Comparison of ENCODE assay signal across 17 mouse cellular contexts in genomic region chr12:117203506-117203905, GRCm38 (mm10).
DNase-seq lines count a peak whose midpoint lies in the region; ATAC-seq and TF ChIP-seq lines count a peak whose summit lies in the region.
"Had no signal": no experiment of that assay in that cellular context is flagged by ENCODE, and none has a peak within 500 bp of the region (broad histone marks: within the 10 kb centered on the region; RNA-seq: fewer than 3 reads in every experiment).

No protein-coding gene starts in this region.

- H3K4me1 ChIP-seq in cortical plate, adult 2 months (ENCODE audit: control insufficient read depth, insufficient read depth, low read length), result peaks cover 22% of the 10 kb centered on the region
- H3K4me1 ChIP-seq in hindbrain, embryonic 16.5 days (ENCODE audit: control insufficient read depth, insufficient read depth, low read depth, low read length), result peaks cover 37% of the 10 kb centered on the region
- peaks cover 50% of the 10 kb centered on the region for H3K4me1 ChIP-seq in neural tube, embryonic 15.5 days

- ATAC-seq in hindbrain, embryonic 16.5 days, result no peak
- no peak for ATAC-seq in neural tube, embryonic 15.5 days (ENCODE audit: low FRiP score)
- ATAC-seq: intestine, postnatal 0 days; Patski had no signal

- H3K36me3 ChIP-seq in hindbrain, embryonic 16.5 days (ENCODE audit: control insufficient read depth, insufficient read depth, low read length), result no peaks in the 10 kb centered on the region
- H3K36me3 ChIP-seq in neural tube, embryonic 15.5 days, result no peaks in the 10 kb centered on the region
- H3K36me3 ChIP-seq: heart, embryonic 13.5 days; liver, embryonic 13.5 days; lung, embryonic 15.5 days had no signal

- no peak overlapping the region for H3K4me3 ChIP-seq in layer of hippocampus, adult 2 months
- H3K4me3 ChIP-seq in cortical plate, adult 2 months (ENCODE audit: insufficient read depth, low read length), result no peak overlapping the region
- H3K4me3 ChIP-seq in hindbrain, embryonic 16.5 days (ENCODE audit: low read length), result no peak overlapping the region
- no peak overlapping the region for H3K4me3 ChIP-seq in neural tube, embryonic 15.5 days (replicated peaks)
- H3K4me3 ChIP-seq: erythroblast, embryonic 14.5 days; heart, embryonic 13.5 days; liver, embryonic 13.5 days; lung, embryonic 15.5 days had no signal

- no peaks in the 10 kb centered on the region for H3K9me3 ChIP-seq in hindbrain, embryonic 16.5 days (ENCODE audit: control insufficient read depth, low read length)
- no peaks in the 10 kb centered on the region for H3K9me3 ChIP-seq in neural tube, embryonic 15.5 days (replicated peaks)
- H3K9me3 ChIP-seq: heart, embryonic 13.5 days; liver, embryonic 13.5 days; lung, embryonic 15.5 days had no signal

- no peak overlapping the region for H3K9ac ChIP-seq in hindbrain, embryonic 16.5 days (ENCODE audit: low read depth, low read length)
- no peak overlapping the region for H3K9ac ChIP-seq in neural tube, embryonic 15.5 days (replicated peaks)
- H3K9ac ChIP-seq: heart, embryonic 13.5 days; liver, embryonic 13.5 days; lung, embryonic 15.5 days had no signal

- no peak overlapping the region for H3K4me2 ChIP-seq in hindbrain, embryonic 16.5 days (ENCODE audit: low read length)
- H3K4me2 ChIP-seq in neural tube, embryonic 15.5 days, result no peak overlapping the region
- H3K4me2 ChIP-seq: heart, embryonic 13.5 days; liver, embryonic 13.5 days; lung, embryonic 15.5 days had no signal

- 34% methylated on average over 7 of the region's 7 CpGs for WGBS in hindbrain, embryonic 16.5 days
- 29% methylated on average over 7 of the region's 7 CpGs for WGBS in neural tube, embryonic 15.5 days

- TF ChIP-seq POLR2A in cortical plate, adult 2 months (IDR thresholded peaks at IDR 0.05; ENCODE audit: extremely low read depth, insufficient read depth, low read length), result no peak

- DNase-seq in layer of hippocampus, adult 2 months (ENCODE audit: low spot score in 2 of 2), result no peak
- DNase-seq in layer of hippocampus, adult 18-20 months (ENCODE audit: low spot score in 2 of 2), result no peak
- no peak for DNase-seq in thymus, adult 18-20 months
- no peak for DNase-seq in Muller cell, postnatal 12 days (ENCODE audit: inconsistent ontology term)
- DNase-seq: cerebellum, postnatal 14 days; heart, postnatal 36 days; liver, embryonic 13.5 days; retina, postnatal 1 day; right cerebral cortex, postnatal 4 days had no signal

- TF ChIP-seq CTCF in layer of hippocampus, adult 2 months (conservative IDR thresholded peaks at IDR 0.05), result no peak
- no peak for TF ChIP-seq CTCF in cortical plate, adult 2 months (IDR thresholded peaks at IDR 0.05; ENCODE audit: extremely low read depth, insufficient read depth, low read length)

- no peaks in the 10 kb centered on the region for H3K27me3 ChIP-seq in hindbrain, embryonic 16.5 days (replicated peaks; ENCODE audit: control insufficient read depth, insufficient read depth, low read length)
- H3K27me3 ChIP-seq in neural tube, embryonic 15.5 days (replicated peaks), result no peaks in the 10 kb centered on the region
- H3K27me3 ChIP-seq: heart, embryonic 13.5 days; liver, embryonic 13.5 days; lung, embryonic 15.5 days had no signal

- H3K27ac ChIP-seq in layer of hippocampus, adult 2 months, result peak overlapping the region; percentile 61; the same call in 1 of the 2 replicates
- peak overlapping the region; percentile 12; the same call in 1 of the 2 replicates for H3K27ac ChIP-seq in cortical plate, adult 2 months (ENCODE audit: insufficient read depth, low read length)
- H3K27ac ChIP-seq in hindbrain, embryonic 16.5 days (ENCODE audit: low read depth, low read length), result peak overlapping the region; percentile 37
- peak overlapping the region; percentile 3; the same call in 1 of the 2 replicates for H3K27ac ChIP-seq in neural tube, embryonic 15.5 days (replicated peaks)
- H3K27ac ChIP-seq: heart, embryonic 13.5 days; liver, embryonic 13.5 days; lung, embryonic 15.5 days had no signal

Comparison
In these comparisons a context has a peak if more than half of its experiments do, and no peak if none do; other contexts are left out.
1. H3K27ac ChIP-seq: peak in every context shown above with its lines; median percentile 61 in layer of hippocampus, adult 2 months; 37 in hindbrain, embryonic 16.5 days; 12 in cortical plate, adult 2 months; 3 in neural tube, embryonic 15.5 days.